Mouse (Mus musculus): ENCODE data around the gene Gm43191. TPM values are rescaled to one million over a fixed set of nuclear protein-coding genes. Genes with fewer than 3 reads are reported as not detected.
"Not testable (repeated sequence)": the region's sequence is repeated elsewhere in the genome, so short reads cannot be mapped to it uniquely, and the experiment has no call there.

Gm43191 gene
- polyA plus RNA-seq, 1 experiment from 2014 or later: not detected

DNA sequence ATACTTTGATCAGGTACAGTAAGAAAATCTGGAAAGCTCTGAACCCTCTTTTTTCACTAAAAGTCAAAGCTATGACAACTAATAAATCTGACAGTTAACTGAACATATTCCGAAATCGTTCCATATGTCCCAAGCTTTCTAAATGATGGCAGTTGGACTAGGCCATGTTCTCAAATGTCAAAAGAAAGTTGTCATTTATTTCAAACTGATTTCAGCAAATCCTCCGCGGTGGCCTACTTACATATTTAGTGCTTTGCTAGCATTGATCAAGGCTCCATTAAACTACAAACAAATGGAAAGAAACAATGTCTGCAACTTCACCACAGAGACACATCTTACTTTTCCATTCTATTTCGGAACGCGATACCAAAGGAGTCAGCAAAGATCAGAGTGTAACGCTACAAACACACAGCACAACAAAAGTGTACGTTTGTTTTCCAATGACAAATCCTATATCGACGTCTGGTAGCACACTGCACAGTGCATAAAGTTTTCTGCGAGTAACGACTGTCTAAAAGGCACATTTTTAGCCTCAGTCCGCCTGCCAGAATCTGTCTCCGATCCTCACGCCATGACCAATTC lies 19.7 kb downstream of the Gm43191 start:
- peaks cover 12% of the 10 kb centered on the region for H3K4me1 ChIP-seq (replicated peaks)
- no peaks in the 10 kb centered on the region for H3K36me3 ChIP-seq
- no peaks in the 10 kb centered on the region for H3K27me3 ChIP-seq
- H3K9ac ChIP-seq (replicated peaks): peak overlapping the region; percentile 99
- peak overlapping the region; percentile 69 for H3K4me2 ChIP-seq
- H3K9me3 ChIP-seq: no peaks in the 10 kb centered on the region
- ATAC-seq (ENCODE audit: insufficient number of reproducible peaks, insufficient read depth, low FRiP score, low TSS enrichment, low read depth): no peak
- WGBS: 4% methylated on average over 16 of the region's 16 CpGs
- peak overlapping the region; percentile 97 for H3K27ac ChIP-seq
- peak overlapping the region; percentile 99 for H3K4me3 ChIP-seq (replicated peaks)

DNA sequence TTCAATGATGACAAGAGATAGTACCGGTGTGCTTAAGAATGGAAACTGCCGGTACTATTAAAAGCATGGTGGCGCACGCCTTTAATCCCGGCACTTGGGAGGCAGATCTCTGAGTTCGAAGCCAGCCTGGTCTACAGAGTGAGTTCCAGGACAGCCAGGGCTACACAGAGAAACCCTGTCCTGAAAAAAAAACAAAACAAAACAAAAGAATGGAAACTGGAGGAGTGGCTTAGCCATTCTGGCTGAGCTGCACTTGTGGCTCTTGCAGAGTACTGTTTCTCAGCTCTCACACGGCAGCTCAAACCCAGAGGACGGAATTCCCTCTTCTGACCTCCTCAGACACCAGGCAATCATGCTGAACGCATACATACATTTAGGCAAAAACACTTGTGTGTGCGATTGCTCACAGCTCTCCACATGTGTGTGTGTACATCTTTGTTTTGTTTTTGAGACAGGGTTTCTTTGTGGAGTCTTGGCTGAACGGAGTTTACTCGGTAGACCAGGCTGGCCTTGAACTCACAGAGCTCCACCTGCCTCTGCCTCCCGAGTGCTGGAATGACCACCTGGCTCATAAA lies 21.1 kb downstream of the Gm43191 start:
- Histone ChIP-seq H3K27ac (no peak overlapping the region), H3K4me3 (replicated peaks) (no peak overlapping the region), H3K4me1 (replicated peaks) (peaks cover 12% of the 10 kb centered on the region), H3K9me3 (no peaks in the 10 kb centered on the region), H3K4me2 (no peak overlapping the region), H3K27me3 (no peaks in the 10 kb centered on the region), H3K36me3 (no peaks in the 10 kb centered on the region), H3K9ac (replicated peaks) (no peak overlapping the region)
- 89% methylated on average over 13 of the region's 13 CpGs for WGBS
- no peak for ATAC-seq (ENCODE audit: insufficient number of reproducible peaks, insufficient read depth, low FRiP score, low TSS enrichment, low read depth)

DNA sequence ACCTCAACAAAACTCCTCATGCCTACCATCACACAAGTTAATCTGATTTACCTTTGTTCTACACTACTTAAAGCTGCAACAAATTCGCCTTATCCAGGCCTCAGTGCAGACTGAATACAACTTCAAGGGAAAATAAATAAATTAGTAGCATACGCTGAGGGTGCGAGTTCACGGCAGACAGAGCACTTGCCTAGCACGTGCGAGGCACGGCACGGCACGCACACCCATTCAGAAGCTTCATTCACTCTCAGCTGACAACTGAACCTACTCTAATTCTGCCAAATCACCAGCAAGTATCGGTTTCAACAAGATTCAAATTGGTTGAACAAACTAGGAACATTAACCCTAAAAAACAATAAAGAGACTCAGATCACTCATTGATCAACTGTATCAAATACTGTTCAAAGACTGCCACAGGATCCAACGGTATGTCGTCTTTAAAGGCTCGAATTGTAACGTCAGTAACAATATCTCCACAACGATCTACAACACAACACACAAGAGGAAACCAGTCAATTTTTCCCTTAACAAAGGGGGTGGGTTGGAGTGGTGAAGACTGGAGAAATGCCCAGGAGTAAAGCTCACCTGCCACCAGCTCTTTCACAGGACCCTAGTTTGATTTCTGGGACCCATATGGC lies 22.0 kb downstream of the Gm43191 start:
- WGBS: 68% methylated on average over 15 of the region's 15 CpGs
- Histone ChIP-seq H3K4me2 (no peak overlapping the region), H3K27me3 (no peaks in the 10 kb centered on the region), H3K4me3 (replicated peaks) (no peak overlapping the region), H3K36me3 (no peaks in the 10 kb centered on the region), H3K4me1 (replicated peaks) (peaks cover 12% of the 10 kb centered on the region), H3K9ac (replicated peaks) (no peak overlapping the region), H3K9me3 (no peaks in the 10 kb centered on the region), H3K27ac (no peak overlapping the region)
- ATAC-seq (ENCODE audit: insufficient number of reproducible peaks, insufficient read depth, low FRiP score, low TSS enrichment, low read depth): no peak

DNA sequence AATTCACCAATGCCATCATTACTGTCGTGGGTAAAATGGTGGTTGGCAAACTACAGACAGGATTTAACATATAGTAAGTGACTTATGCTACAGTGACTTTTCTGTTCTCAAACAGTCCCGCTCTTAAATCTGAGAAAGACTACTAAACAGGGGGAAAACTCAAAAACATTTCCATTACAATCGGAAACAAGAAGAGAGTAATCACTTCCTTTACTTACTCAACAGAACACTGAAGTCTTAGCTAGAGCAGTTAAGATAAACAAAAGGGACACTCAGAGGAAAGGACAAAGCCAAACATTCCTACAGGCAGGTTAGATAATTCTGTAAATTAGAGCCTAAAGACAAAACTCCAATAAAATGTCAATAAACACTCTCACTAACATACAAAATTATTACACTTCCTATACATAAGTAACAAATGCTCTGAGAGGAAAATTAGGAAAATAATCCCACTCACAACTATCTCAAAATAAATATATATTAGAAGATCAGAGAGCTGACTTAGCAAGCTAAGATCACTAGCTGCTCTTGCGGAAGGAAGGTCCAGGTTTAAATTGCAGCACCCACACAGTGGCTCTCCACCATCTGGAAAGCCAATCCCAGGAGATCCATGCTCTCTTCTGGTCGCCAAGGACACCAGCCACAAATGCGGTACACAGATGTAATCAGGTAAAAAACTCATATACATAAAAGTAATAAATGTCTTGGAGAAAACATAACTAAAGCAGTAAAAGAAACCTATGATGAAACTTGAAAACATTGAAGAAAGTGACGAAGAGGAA lies 24.7 kb downstream of the Gm43191 start:
- H3K4me1 ChIP-seq (replicated peaks): peaks cover 17% of the 10 kb centered on the region
- ATAC-seq (ENCODE audit: insufficient number of reproducible peaks, insufficient read depth, low FRiP score, low TSS enrichment, low read depth): no peak
- no peak overlapping the region for H3K4me3 ChIP-seq (replicated peaks)
- WGBS: 84% methylated on average over 7 of the region's 7 CpGs
- no peaks in the 10 kb centered on the region for H3K27me3 ChIP-seq
- H3K9ac ChIP-seq (replicated peaks): no peak overlapping the region
- H3K27ac ChIP-seq: no peak overlapping the region
- no peak overlapping the region for H3K4me2 ChIP-seq
- no peaks in the 10 kb centered on the region for H3K36me3 ChIP-seq
- no peaks in the 10 kb centered on the region for H3K9me3 ChIP-seq

DNA sequence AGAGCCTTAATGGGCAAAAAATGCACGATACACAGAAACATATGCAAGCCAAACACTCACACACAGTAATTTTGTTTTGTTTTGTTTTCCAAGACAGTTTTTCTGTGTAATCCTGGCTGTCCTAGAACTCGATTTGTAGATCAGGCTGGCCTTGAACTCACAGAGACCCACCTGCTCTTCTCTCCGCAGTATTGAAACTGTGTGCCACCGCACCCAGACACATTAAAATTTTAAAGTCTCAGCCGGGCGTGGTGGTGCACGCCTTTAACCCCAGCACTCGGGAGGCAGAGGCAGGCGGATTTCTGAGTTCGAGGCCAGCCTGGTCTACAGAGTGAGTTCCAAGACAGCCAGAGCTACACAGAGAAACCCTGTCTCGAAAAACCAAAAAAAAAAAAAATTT lies 27.0 kb downstream of the Gm43191 start:
- H3K9ac ChIP-seq (replicated peaks); H3K4me1 ChIP-seq (replicated peaks); H3K4me2 ChIP-seq; H3K9me3 ChIP-seq; ATAC-seq (ENCODE audit: insufficient number of reproducible peaks, insufficient read depth, low FRiP score, low TSS enrichment, low read depth); H3K27ac ChIP-seq; H3K4me3 ChIP-seq (replicated peaks); H3K27me3 ChIP-seq: not testable (repeated sequence)
- 93% methylated on average over 11 of the region's 11 CpGs for WGBS
- H3K36me3 ChIP-seq: peaks cover 16% of the 10 kb centered on the region

DNA sequence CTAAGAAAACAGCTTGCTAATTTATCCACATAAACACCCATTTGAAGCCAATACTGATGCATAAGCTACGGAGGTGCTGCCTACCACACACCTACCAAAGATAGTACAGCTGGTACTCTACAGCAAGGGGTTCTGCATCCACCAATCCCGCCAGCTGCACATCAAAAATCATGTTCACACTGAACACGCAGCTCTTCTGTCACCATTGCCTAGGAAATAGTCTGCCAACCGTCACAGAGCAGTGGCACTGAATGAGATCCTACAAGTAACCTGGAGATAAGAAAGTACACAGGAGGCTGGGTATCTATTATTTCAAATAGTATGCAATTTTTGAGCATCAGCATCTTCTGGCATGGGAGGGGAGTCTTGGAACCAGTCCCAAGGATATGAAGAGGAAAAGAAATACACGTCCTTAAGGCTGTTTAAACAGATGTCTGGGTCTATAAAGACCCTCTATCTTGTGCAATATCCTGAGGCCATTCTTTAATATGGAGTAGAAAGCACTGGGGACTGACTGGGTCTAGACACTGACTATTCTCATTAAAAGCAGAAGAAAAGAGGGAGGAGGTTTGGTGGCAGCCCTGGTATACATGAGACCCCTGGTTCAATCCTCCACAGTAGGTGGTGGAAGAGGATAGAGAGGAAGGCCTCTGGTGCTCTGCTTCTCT lies 27.6 kb downstream of the Gm43191 start:
- Histone ChIP-seq H3K9ac (replicated peaks) (no peak overlapping the region), H3K27me3 (no peaks in the 10 kb centered on the region), H3K36me3 (peaks cover 22% of the 10 kb centered on the region), H3K4me2 (no peak overlapping the region), H3K4me3 (replicated peaks) (no peak overlapping the region), H3K27ac (no peak overlapping the region), H3K9me3 (no peaks in the 10 kb centered on the region), H3K4me1 (replicated peaks) (peaks cover 5% of the 10 kb centered on the region; the same call in 1 of the 2 replicates)
- WGBS: 82% methylated on average over 5 of the region's 5 CpGs
- ATAC-seq (ENCODE audit: insufficient number of reproducible peaks, insufficient read depth, low FRiP score, low TSS enrichment, low read depth): no peak

DNA sequence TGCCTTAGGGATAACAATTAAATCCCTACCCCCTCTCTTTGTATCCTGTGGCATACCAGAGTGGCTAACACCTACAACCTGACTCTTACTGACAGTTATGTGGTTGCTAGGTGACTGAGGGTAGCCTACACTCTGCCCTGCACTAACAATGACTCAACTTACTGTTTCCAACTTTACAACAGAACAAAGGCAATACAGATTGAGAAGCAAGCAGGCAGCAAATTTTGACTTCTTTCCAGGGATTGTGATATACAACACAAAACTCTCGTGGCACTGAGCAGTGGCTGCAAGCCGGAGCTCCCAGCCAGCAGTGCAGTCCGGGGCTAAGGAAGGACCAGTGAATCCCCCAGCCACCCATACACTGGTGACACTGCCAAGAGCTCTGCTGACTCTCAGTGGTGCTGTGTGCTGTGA lies 29.0 kb downstream of the Gm43191 start:
- H3K27me3 ChIP-seq: no peaks in the 10 kb centered on the region
- no peak overlapping the region for H3K4me2 ChIP-seq
- no peaks in the 10 kb centered on the region for H3K9me3 ChIP-seq
- H3K27ac ChIP-seq: no peak overlapping the region
- peaks cover 29% of the 10 kb centered on the region for H3K36me3 ChIP-seq
- H3K4me3 ChIP-seq (replicated peaks): no peak overlapping the region
- WGBS: 83% methylated on average over 3 of the region's 3 CpGs
- H3K4me1 ChIP-seq (replicated peaks): peaks cover 5% of the 10 kb centered on the region; the same call in 1 of the 2 replicates
- no peak overlapping the region for H3K9ac ChIP-seq (replicated peaks)
- ATAC-seq (ENCODE audit: insufficient number of reproducible peaks, insufficient read depth, low FRiP score, low TSS enrichment, low read depth): no peak

DNA sequence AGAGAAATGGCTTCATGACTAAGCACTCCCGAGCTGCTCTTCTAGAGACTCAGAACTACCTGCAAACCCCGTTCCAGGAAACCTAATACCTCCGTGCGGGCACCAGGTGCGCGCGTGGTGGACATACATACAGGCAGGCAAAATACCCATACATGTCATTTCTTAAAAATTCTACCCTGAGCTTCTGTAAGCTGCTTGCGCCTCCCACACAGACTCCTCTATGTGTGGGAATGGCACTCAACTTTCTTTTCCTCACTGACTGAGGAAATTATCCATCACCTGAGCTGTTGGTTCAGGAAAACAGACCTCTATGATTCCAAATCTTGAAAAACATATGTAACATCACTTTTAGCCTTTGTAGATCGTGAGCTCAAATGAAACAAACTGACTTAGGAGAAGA lies 30.4 kb downstream of the Gm43191 start:
- peaks cover 5% of the 10 kb centered on the region; the same call in 1 of the 2 replicates for H3K4me1 ChIP-seq (replicated peaks)
- no peak for ATAC-seq (ENCODE audit: insufficient number of reproducible peaks, insufficient read depth, low FRiP score, low TSS enrichment, low read depth)
- no peak overlapping the region for H3K9ac ChIP-seq (replicated peaks)
- H3K4me3 ChIP-seq (replicated peaks): no peak overlapping the region
- peaks cover 42% of the 10 kb centered on the region for H3K36me3 ChIP-seq
- H3K9me3 ChIP-seq: no peaks in the 10 kb centered on the region
- H3K4me2 ChIP-seq: no peak overlapping the region
- H3K27me3 ChIP-seq: no peaks in the 10 kb centered on the region
- no peak overlapping the region for H3K27ac ChIP-seq
- WGBS: 97% methylated on average over 9 of the region's 9 CpGs

DNA sequence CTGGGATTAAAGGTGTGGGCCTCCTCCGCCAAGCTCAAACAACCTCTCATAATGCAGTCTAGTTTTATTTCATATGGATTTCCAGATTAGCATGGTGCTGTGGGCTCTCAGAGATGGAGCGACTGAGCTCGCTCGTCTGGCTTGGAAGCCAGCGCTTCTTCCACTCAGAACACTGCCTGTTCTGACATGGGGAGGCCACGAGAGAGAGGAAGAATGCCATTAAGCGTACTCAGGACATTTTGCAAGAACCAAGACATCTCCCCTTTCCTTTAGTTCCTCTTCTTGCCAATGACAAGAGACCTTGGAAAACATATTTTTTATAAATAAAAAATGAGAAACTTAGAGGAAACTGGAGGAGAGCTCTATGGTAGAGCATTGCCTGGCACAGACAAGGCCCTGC lies 32.3 kb downstream of the Gm43191 start:
- Histone ChIP-seq H3K9me3 (no peaks in the 10 kb centered on the region), H3K4me2 (no peak overlapping the region), H3K4me3 (replicated peaks) (no peak overlapping the region), H3K4me1 (replicated peaks) (peaks cover 5% of the 10 kb centered on the region; the same call in 1 of the 2 replicates), H3K36me3 (peaks cover 59% of the 10 kb centered on the region), H3K9ac (replicated peaks) (no peak overlapping the region), H3K27me3 (no peaks in the 10 kb centered on the region), H3K27ac (no peak overlapping the region)
- WGBS: 93% methylated on average over 7 of the region's 7 CpGs
- no peak for ATAC-seq (ENCODE audit: insufficient number of reproducible peaks, insufficient read depth, low FRiP score, low TSS enrichment, low read depth)

DNA sequence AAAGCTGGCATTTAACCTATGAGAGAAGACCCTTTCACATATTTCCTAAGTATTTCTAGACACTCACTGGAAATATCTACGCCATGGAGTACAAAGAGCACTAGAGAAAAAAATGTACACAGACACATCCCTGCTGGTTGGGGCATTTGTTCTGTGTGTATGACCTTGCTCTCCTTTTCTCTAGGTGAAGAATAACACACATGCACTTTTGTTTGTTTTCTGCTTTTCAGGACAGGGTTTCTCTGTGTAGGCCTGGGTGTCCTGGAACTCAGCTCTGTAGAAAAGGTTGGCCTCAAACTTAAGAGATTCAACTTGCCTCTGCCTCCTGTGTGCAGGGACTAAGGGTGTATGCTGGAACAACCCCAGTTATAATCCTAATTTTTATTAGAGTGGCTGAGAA lies 34.7 kb downstream of the Gm43191 start:
- H3K27me3 ChIP-seq: no peaks in the 10 kb centered on the region
- H3K27ac ChIP-seq: no peak overlapping the region
- no peak overlapping the region for H3K9ac ChIP-seq (replicated peaks)
- H3K4me3 ChIP-seq (replicated peaks): no peak overlapping the region
- no peaks in the 10 kb centered on the region for H3K9me3 ChIP-seq
- H3K4me2 ChIP-seq: no peak overlapping the region
- WGBS: 91% methylated on average over 1 of the region's 1 CpGs
- no peak for ATAC-seq (ENCODE audit: insufficient number of reproducible peaks, insufficient read depth, low FRiP score, low TSS enrichment, low read depth)
- H3K36me3 ChIP-seq: peaks cover 79% of the 10 kb centered on the region
- no peaks in the 10 kb centered on the region for H3K4me1 ChIP-seq (replicated peaks)

DNA sequence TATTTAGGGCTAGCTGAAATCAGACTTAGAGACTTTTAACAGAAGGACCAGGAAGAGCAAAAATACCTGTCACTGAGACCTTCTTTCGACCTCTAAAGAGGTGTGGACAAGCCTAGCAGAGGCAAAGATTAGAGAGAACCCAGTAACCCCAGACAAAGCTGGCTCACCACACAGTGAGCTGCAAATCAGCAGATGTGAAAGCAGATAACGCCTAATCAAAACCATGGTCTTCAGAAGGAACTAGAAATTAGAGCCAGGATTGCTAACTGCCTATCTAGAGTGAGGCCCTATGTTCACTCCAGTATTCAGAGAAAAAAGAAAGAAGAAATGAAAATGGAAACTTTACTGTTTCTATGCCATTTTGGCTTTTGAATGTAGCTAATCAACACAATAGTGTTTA lies 38.7 kb downstream of the Gm43191 start:
- 91% methylated on average over 2 of the region's 2 CpGs for WGBS

More for the DNA sequence above, 38.7 kb downstream of the Gm43191 start:
- no peak overlapping the region for H3K27ac ChIP-seq
- no peaks in the 10 kb centered on the region for H3K27me3 ChIP-seq
- H3K4me3 ChIP-seq (replicated peaks): no peak overlapping the region
- no peak overlapping the region for H3K4me2 ChIP-seq
- H3K4me1 ChIP-seq (replicated peaks): no peaks in the 10 kb centered on the region
- no peaks in the 10 kb centered on the region for H3K9me3 ChIP-seq
- peaks cover 92% of the 10 kb centered on the region for H3K36me3 ChIP-seq
- ATAC-seq (ENCODE audit: insufficient number of reproducible peaks, insufficient read depth, low FRiP score, low TSS enrichment, low read depth): no peak
- H3K9ac ChIP-seq (replicated peaks): no peak overlapping the region

Measured in limb, embryonic 12.5 days (tissue).